Mouse (Mus musculus): ENCODE results near the gene Hrk. TPM values are rescaled to one million over a fixed set of nuclear protein-coding genes. Genes with fewer than 3 reads are reported as not detected.
A peak's percentile ranks its signal among the peaks of the same experiment; 100 is the strongest.

The Hrk gene
- total and polyA plus RNA-seq, 3 experiments: not detected

- no peak for TF ChIP-seq KAT2A (IDR thresholded peaks at IDR 0.05; ENCODE audit: insufficient replicate concordance, low read length)
- no peak for TF ChIP-seq ELF1 (IDR thresholded peaks at IDR 0.05; ENCODE audit: low read depth, low read length)
- no peak for TF ChIP-seq RAD21 (IDR thresholded peaks at IDR 0.05; ENCODE audit: low read depth, low read length)
- Histone ChIP-seq H3K4me2 (ENCODE audit: insufficient read depth, low read depth, poor library complexity, severe bottlenecking) (no peak overlapping the region), H3K79me2 (replicated peaks; ENCODE audit: control insufficient read depth, extremely low read depth, insufficient read depth, poor library complexity, severe bottlenecking) (no peaks in the 10 kb centered on the region), H3K9me3 (replicated peaks; ENCODE audit: low read length) (no peaks in the 10 kb centered on the region), H3K36me3 (replicated peaks in 1 of 2; ENCODE audit: control insufficient read depth in 1 of 2, insufficient read depth in 1 of 2, low read length in 1 of 2) (peaks cover 34 to 94% of the 10 kb centered on the region in 2 experiments), H3K4me1 (ENCODE audit: control insufficient read depth in 1 of 2, insufficient read depth in 2 of 2) (peaks cover 14 to 25% of the 10 kb centered on the region in 2 experiments), H3K27ac (ENCODE audit: insufficient read depth, low read depth) (no peak overlapping the region), H3K27me3 (replicated peaks) (no peaks in the 10 kb centered on the region), H3K9ac (ENCODE audit: insufficient read depth, low read depth) (no peak overlapping the region), H3K4me3 (replicated peaks in 1 of 3; ENCODE audit: low read depth in 2 of 3, low read length in 2 of 3, poor library complexity in 1 of 3) (no peak overlapping the region)
- dilution Hi-C loops (cut with MboI; ENCODE audit: extremely low pct_ligation_motif_present, extremely low pct_unique_long_range_greater_than_20kb, low sequenced_read_pairs) (no loop called here), in situ Hi-C loops (cut with MboI; ENCODE audit: low pct_ligation_motif_present, low pct_unique_long_range_greater_than_20kb, low sequenced_read_pairs) (no loop called here)
- peak; percentile 15 for DNase-seq (ENCODE audit: extremely low read depth)
Measured at GRCm38 (mm10) chr5:118121928-118122327, 42.5 kb upstream of the Hrk start.

DNA sequence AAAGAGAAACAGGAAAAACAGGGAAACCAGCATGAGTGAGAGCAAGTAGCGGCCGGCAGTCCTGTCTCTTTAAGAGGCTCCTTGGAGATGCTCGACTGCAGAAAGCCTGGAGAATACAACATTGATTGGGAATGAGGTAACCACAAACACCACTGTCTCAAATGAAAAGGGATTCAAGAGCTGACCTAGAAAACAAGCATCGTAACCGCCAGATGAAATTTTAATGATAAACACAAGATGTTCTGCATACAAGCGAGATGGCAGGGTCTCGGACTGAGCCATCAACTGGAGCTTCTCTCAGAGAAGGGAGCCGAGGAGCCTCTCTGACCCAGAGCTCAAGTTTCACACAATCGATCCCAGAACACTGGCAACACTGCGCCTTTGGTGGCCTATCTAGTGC is 41.4 kb upstream of the Hrk start:
- peaks cover 14 to 25% of the 10 kb centered on the region in 2 experiments for H3K4me1 ChIP-seq (ENCODE audit: control insufficient read depth in 1 of 2, insufficient read depth in 2 of 2)
- in situ Hi-C loops (cut with MboI; ENCODE audit: low pct_ligation_motif_present, low pct_unique_long_range_greater_than_20kb, low sequenced_read_pairs): no loop called here
- no peaks in the 10 kb centered on the region for H3K9me3 ChIP-seq (replicated peaks; ENCODE audit: low read length)
- no peak for TF ChIP-seq USF1 (IDR thresholded peaks at IDR 0.05; ENCODE audit: low read depth, low read length)
- TF ChIP-seq MAX (IDR thresholded peaks at IDR 0.05; ENCODE audit: low read length): no peak
- TF ChIP-seq ZC3H11A (IDR thresholded peaks at IDR 0.05; ENCODE audit: low read depth, low read length): no peak
- TF ChIP-seq CHD1 (IDR thresholded peaks at IDR 0.05; ENCODE audit: low read depth, low read length): no peak
- TF ChIP-seq ZMIZ1 (IDR thresholded peaks at IDR 0.05; ENCODE audit: low read depth, low read length): no peak
- H3K27me3 ChIP-seq (replicated peaks): no peaks in the 10 kb centered on the region
- no peak overlapping the region for H3K4me3 ChIP-seq (replicated peaks in 1 of 3; ENCODE audit: low read depth in 2 of 3, low read length in 2 of 3, poor library complexity in 1 of 3)
- H3K79me2 ChIP-seq (replicated peaks; ENCODE audit: control insufficient read depth, extremely low read depth, insufficient read depth, poor library complexity, severe bottlenecking): no peaks in the 10 kb centered on the region
- H3K4me2 ChIP-seq (ENCODE audit: insufficient read depth, low read depth, poor library complexity, severe bottlenecking): no peak overlapping the region
- dilution Hi-C loops (cut with MboI; ENCODE audit: extremely low pct_ligation_motif_present, extremely low pct_unique_long_range_greater_than_20kb, low sequenced_read_pairs): no loop called here
- DNase-seq (ENCODE audit: extremely low read depth): no peak
- no peak overlapping the region for H3K9ac ChIP-seq (ENCODE audit: insufficient read depth, low read depth)
- peaks cover 39 to 96% of the 10 kb centered on the region in 2 experiments for H3K36me3 ChIP-seq (replicated peaks in 1 of 2; ENCODE audit: control insufficient read depth in 1 of 2, insufficient read depth in 1 of 2, low read length in 1 of 2)
- no peak overlapping the region for H3K27ac ChIP-seq (ENCODE audit: insufficient read depth, low read depth)

DNA sequence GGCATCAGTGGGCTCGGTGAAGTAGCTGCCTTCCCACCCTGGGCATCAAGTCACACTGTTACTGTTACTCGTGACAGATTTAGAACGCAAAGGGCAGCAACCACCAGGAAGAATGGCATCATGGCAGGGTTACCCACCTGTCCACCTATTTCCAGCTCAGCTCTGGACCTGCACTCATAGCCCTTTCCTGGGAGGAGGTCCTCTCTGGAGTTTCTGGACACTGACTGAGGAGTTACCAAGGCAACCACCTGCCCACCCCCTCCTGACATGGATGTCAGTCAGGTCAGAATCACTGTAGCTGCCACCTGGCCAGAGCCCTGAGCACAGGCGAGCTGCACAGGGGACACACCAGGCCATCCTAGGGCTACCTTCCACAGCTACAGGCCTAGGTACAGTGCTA is 37.8 kb upstream of the Hrk start:
- Histone ChIP-seq H3K4me3 (replicated peaks in 1 of 3; ENCODE audit: low read depth in 2 of 3, low read length in 2 of 3, poor library complexity in 1 of 3) (no peak overlapping the region), H3K27ac (ENCODE audit: insufficient read depth, low read depth) (no peak overlapping the region), H3K79me2 (replicated peaks; ENCODE audit: control insufficient read depth, extremely low read depth, insufficient read depth, poor library complexity, severe bottlenecking) (no peaks in the 10 kb centered on the region), H3K4me1 (ENCODE audit: control insufficient read depth in 1 of 2, insufficient read depth in 2 of 2) (peaks cover 2 to 10% of the 10 kb centered on the region in 2 experiments; a peak in 1 of 4 replicates), H3K4me2 (ENCODE audit: insufficient read depth, low read depth, poor library complexity, severe bottlenecking) (no peak overlapping the region), H3K9me3 (replicated peaks; ENCODE audit: low read length) (no peaks in the 10 kb centered on the region), H3K9ac (ENCODE audit: insufficient read depth, low read depth) (no peak overlapping the region), H3K27me3 (replicated peaks) (no peaks in the 10 kb centered on the region), H3K36me3 (replicated peaks in 1 of 2; ENCODE audit: control insufficient read depth in 1 of 2, insufficient read depth in 1 of 2, low read length in 1 of 2) (peaks cover 52 to 94% of the 10 kb centered on the region in 2 experiments)
- dilution Hi-C loops (cut with MboI; ENCODE audit: extremely low pct_ligation_motif_present, extremely low pct_unique_long_range_greater_than_20kb, low sequenced_read_pairs) (no loop called here), in situ Hi-C loops (cut with MboI; ENCODE audit: low pct_ligation_motif_present, low pct_unique_long_range_greater_than_20kb, low sequenced_read_pairs) (no loop called here)
- TF ChIP-seq RCOR1 (conservative IDR thresholded peaks at IDR 0.05; ENCODE audit: low read depth, low read length) (no peak), IRF4 (IDR thresholded peaks at IDR 0.05; ENCODE audit: low read depth, low read length) (no peak), MAFK (IDR thresholded peaks at IDR 0.05; ENCODE audit: insufficient replicate concordance, low read length) (no peak), JUND (conservative IDR thresholded peaks at IDR 0.05; ENCODE audit: low read depth, low read length) (no peak), POLR2A (IDR thresholded peaks at IDR 0.05; ENCODE audit: low read depth, low read length) (no peak), USF2 (conservative IDR thresholded peaks at IDR 0.05; ENCODE audit: low read depth, low read length) (no peak), RAD21 (IDR thresholded peaks at IDR 0.05; ENCODE audit: low read depth, low read length) (no peak), BHLHE40 (IDR thresholded peaks at IDR 0.05; ENCODE audit: low read depth, low read length) (no peak), SIN3A (IDR thresholded peaks at IDR 0.05; ENCODE audit: low read length) (no peak), E2F4 (IDR thresholded peaks at IDR 0.05; ENCODE audit: insufficient replicate concordance, low read depth, low read length) (no peak), TBP (conservative IDR thresholded peaks at IDR 0.05; ENCODE audit: low read depth, low read length) (no peak), NELFE (IDR thresholded peaks at IDR 0.05; ENCODE audit: low read depth, low read length) (no peak), SMC3 (IDR thresholded peaks at IDR 0.05; ENCODE audit: low read depth, low read length) (no peak), ZMIZ1 (IDR thresholded peaks at IDR 0.05; ENCODE audit: low read depth, low read length) (no peak), ZKSCAN1 (IDR thresholded peaks at IDR 0.05; ENCODE audit: borderline replicate concordance, low read depth, low read length) (no peak), ELF1 (IDR thresholded peaks at IDR 0.05; ENCODE audit: low read depth, low read length) (no peak), JUN (IDR thresholded peaks at IDR 0.05; ENCODE audit: insufficient read depth, low read depth, low read length) (no peak), CHD2 (IDR thresholded peaks at IDR 0.05; ENCODE audit: low read length) (no peak)
- no peak for DNase-seq (ENCODE audit: extremely low read depth)
